Mouse (Mus musculus): ENCODE data around the gene Fgfr2.
A peak's percentile ranks its signal among the peaks of the same experiment; 100 is the strongest.
"Not testable (repeated sequence)": the region's sequence is repeated elsewhere in the genome, so short reads cannot be mapped to it uniquely, and the experiment has no call there.

Gene Fgfr2

GRCm38 (mm10) chr7:132688721-132689120 lies 434.4 kb downstream of the Fgfr2 start:
- DNase-seq (ENCODE audit: low spot score), result peak; percentile 43

GRCm38 (mm10) chr7:132687897-132688296 lies 435.3 kb downstream of the Fgfr2 start:
- DNase-seq (ENCODE audit: low spot score), result no peak

GRCm38 (mm10) chr7:132686515-132686914 lies 436.6 kb downstream of the Fgfr2 start:
- DNase-seq (ENCODE audit: low spot score), result no peak

- DNase-seq (ENCODE audit: low spot score), result no peak
Observed at GRCm38 (mm10) chr7:132683923-132684322, 439.2 kb downstream of the Fgfr2 start.

- DNase-seq (ENCODE audit: low spot score), result no peak
Observed at GRCm38 (mm10) chr7:132682901-132683300, 440.2 kb downstream of the Fgfr2 start.

GRCm38 (mm10) chr7:132682336-132682735 lies 440.8 kb downstream of the Fgfr2 start:
- no peak for DNase-seq (ENCODE audit: low spot score)

GRCm38 (mm10) chr7:132681831-132682230 lies 441.3 kb downstream of the Fgfr2 start:
- no peak for DNase-seq (ENCODE audit: low spot score)

- DNase-seq (ENCODE audit: low spot score), result no peak
Observed at GRCm38 (mm10) chr7:132681296-132681695, 441.9 kb downstream of the Fgfr2 start.

GRCm38 (mm10) chr7:132679549-132679948 lies 443.6 kb downstream of the Fgfr2 start:
- DNase-seq (ENCODE audit: low spot score), result no peak

- no peak for DNase-seq (ENCODE audit: low spot score)
Observed at GRCm38 (mm10) chr7:132679117-132679516, 444.0 kb downstream of the Fgfr2 start.

- no peak for DNase-seq (ENCODE audit: low spot score)
Observed at GRCm38 (mm10) chr7:132675922-132676321, 447.2 kb downstream of the Fgfr2 start.

GRCm38 (mm10) chr7:132673931-132674755 lies 449.0 kb downstream of the Fgfr2 start:
- DNase-seq (ENCODE audit: low spot score), result no peak

- peak; percentile 58 for DNase-seq (ENCODE audit: low spot score)
Observed at GRCm38 (mm10) chr7:132672481-132672959, 450.6 kb downstream of the Fgfr2 start.

- no peak for DNase-seq (ENCODE audit: low spot score)
Observed at GRCm38 (mm10) chr7:132670863-132671165, 452.3 kb downstream of the Fgfr2 start.

- DNase-seq (ENCODE audit: low spot score), result no peak
Observed at GRCm38 (mm10) chr7:132669999-132670862, 452.9 kb downstream of the Fgfr2 start.

GRCm38 (mm10) chr7:132668604-132669003 lies 454.5 kb downstream of the Fgfr2 start:
- DNase-seq (ENCODE audit: low spot score), result no peak

- DNase-seq (ENCODE audit: low spot score), result no peak
Observed at GRCm38 (mm10) chr7:132666516-132666915, 456.6 kb downstream of the Fgfr2 start.

- DNase-seq (ENCODE audit: low spot score), result no peak
Observed at GRCm38 (mm10) chr7:132665664-132666382, 457.3 kb downstream of the Fgfr2 start.

GRCm38 (mm10) chr7:132664815-132665214 lies 458.3 kb downstream of the Fgfr2 start:
- no peak for DNase-seq (ENCODE audit: low spot score)

- not testable (repeated sequence) for DNase-seq (ENCODE audit: low spot score)
Observed at GRCm38 (mm10) chr7:132662831-132663230, 460.3 kb downstream of the Fgfr2 start.

- DNase-seq (ENCODE audit: low spot score), result no peak
Observed at GRCm38 (mm10) chr7:132659633-132660032, 463.5 kb downstream of the Fgfr2 start.

GRCm38 (mm10) chr7:132658688-132659087 lies 464.5 kb downstream of the Fgfr2 start:
- DNase-seq (ENCODE audit: low spot score), result no peak

Data from layer of hippocampus, adult 11-12 months (tissue).